Mouse (Mus musculus): Measurements from ENCODE around the gene Rasa1. TPM values are rescaled to one million over a fixed set of nuclear protein-coding genes. Genes with fewer than 3 reads are reported as not detected.
A peak's percentile ranks its signal among the peaks of the same experiment; 100 is the strongest.

Gene Rasa1
- polyA plus RNA-seq, 1 experiment from 2014 or later = 48.8 TPM

DNA sequence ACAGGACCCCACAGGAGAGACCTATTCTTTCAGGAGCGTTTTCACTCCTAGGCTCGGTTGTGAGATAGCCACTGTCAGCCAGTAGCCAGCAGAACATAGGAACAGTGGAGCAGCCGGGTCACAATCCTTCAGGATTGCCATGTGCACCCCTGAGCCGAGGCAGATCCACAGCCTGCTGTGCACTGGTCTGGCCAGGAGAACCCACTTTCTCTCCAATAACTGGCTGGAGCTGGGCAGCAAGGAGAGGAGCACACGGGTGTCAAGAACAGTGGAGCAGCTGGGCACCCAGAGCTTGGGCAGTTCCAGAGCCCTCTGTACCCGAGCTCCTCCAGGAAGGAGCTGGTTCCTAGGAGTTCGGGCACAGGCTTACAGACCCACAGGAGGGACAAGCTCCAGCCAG is 50.2 kb downstream of the Rasa1 start:
- no peak for ATAC-seq (ENCODE audit: low FRiP score)
- WGBS = 90% methylated on average over 7 of the region's 7 CpGs

DNA sequence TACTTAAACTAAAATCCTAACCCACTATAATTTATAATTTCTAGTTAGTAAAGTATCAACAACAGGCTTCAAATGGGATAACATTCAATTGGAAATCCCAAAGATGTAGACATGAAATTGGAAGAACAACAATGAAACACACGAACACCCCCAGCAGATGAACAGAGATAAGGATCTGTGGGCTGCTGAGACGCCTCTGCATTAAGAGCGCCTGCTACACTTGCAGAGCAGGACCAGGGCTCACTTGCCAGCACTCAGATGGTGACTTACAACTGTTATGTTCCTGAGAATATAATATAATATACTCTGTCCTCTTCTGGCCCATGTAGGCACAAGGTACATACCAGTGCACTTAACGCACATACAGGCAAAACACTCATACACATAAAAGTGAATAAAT is 70.3 kb downstream of the Rasa1 start:
- ATAC-seq (ENCODE audit: low FRiP score) = no peak
- Histone ChIP-seq H3K4me2 (no peak overlapping the region), H3K4me1 (no peaks in the 10 kb centered on the region), H3K9me3 (replicated peaks) (no peaks in the 10 kb centered on the region), H3K36me3 (peaks cover 22% of the 10 kb centered on the region), H3K27me3 (replicated peaks) (no peaks in the 10 kb centered on the region), H3K27ac (replicated peaks) (no peak overlapping the region), H3K9ac (replicated peaks) (no peak overlapping the region), H3K4me3 (replicated peaks) (no peak overlapping the region)
- WGBS = 87% methylated on average over 4 of the region's 4 CpGs

More for the DNA sequence above, 50.2 kb downstream of the Rasa1 start:
- no peaks in the 10 kb centered on the region for H3K4me1 ChIP-seq
- H3K36me3 ChIP-seq = peaks cover 17% of the 10 kb centered on the region; the same call in 1 of the 2 replicates
- H3K27me3 ChIP-seq (replicated peaks) = no peaks in the 10 kb centered on the region
- no peak overlapping the region for H3K27ac ChIP-seq (replicated peaks)
- H3K4me2 ChIP-seq = no peak overlapping the region
- H3K4me3 ChIP-seq (replicated peaks) = no peak overlapping the region
- H3K9ac ChIP-seq (replicated peaks) = no peak overlapping the region
- H3K9me3 ChIP-seq (replicated peaks) = no peaks in the 10 kb centered on the region

DNA sequence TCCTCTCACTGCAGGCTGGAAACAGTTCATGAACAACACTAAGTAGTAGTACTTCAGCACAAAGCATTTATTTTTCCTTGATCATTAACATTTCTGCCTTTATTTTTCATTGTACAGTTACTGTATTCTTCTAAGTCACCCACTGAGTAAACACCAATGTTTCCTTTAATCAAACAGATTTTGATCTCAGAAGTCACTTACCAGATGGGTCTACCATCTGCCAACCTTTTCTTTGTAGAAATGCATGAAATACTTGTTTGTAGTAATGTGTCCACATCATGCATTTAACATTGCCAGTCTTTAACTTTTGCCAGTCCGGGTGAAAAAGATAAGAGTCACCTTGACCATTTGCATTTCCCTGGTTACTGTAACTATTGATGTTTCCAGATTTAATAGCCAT is 78.6 kb downstream of the Rasa1 start:
- H3K27me3 ChIP-seq (replicated peaks) = no peaks in the 10 kb centered on the region
- no peak overlapping the region for H3K4me3 ChIP-seq (replicated peaks)
- H3K4me1 ChIP-seq = no peaks in the 10 kb centered on the region
- H3K36me3 ChIP-seq = peaks cover 14% of the 10 kb centered on the region
- WGBS = 86% methylated on average over 1 of the region's 1 CpGs
- no peak for ATAC-seq (ENCODE audit: low FRiP score)
- H3K9me3 ChIP-seq (replicated peaks) = no peaks in the 10 kb centered on the region
- H3K9ac ChIP-seq (replicated peaks) = no peak overlapping the region
- H3K4me2 ChIP-seq = no peak overlapping the region
- no peak overlapping the region for H3K27ac ChIP-seq (replicated peaks)

DNA sequence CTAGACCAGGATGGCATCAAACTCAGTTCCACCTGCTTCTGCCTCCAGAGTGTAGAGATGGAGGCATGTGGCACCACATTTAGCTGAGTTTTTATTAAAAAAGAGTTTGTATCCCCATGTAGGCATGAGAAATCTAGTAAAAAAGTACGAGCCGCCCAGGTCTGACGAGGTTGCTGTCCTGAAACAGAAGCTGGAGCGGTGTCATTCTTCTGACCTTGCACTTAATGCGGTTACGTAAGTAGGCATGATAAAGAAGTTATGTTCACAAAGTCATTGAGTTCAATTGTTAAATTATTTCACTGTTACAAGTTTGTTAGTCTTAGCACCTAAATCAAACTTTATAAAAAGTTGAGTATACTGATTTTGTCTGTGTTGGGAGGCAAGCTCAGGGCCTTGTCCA is 80.3 kb downstream of the Rasa1 start:
- Histone ChIP-seq H3K4me3 (replicated peaks) (no peak overlapping the region), H3K9me3 (replicated peaks) (no peaks in the 10 kb centered on the region), H3K36me3 (peaks cover 14% of the 10 kb centered on the region), H3K4me2 (no peak overlapping the region), H3K27me3 (replicated peaks) (no peaks in the 10 kb centered on the region), H3K9ac (replicated peaks) (no peak overlapping the region), H3K27ac (replicated peaks) (no peak overlapping the region), H3K4me1 (no peaks in the 10 kb centered on the region)
- WGBS = 96% methylated on average over 6 of the region's 6 CpGs
- no peak for ATAC-seq (ENCODE audit: low FRiP score)

DNA sequence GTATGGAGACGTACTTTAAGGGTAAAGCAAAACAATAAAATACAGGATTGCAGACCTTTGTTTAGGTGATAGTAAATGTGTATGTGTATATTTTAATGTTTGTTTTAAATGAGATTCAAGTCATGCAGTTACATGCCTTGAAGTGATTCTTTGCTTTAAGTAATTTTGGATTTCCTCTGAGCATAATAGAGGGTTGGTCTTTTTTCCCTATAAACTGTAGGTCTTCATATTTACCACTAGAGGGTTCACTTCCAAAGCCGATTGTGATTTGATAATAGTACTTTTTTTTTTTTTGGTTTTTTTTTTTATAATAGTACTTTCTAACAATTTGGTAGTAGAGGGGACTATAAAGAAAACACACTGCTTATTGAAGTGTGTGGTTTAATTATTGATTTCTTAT is 81.4 kb downstream of the Rasa1 start:
- 73% methylated on average over 2 of the region's 2 CpGs for WGBS
- ATAC-seq (ENCODE audit: low FRiP score) = no peak

DNA sequence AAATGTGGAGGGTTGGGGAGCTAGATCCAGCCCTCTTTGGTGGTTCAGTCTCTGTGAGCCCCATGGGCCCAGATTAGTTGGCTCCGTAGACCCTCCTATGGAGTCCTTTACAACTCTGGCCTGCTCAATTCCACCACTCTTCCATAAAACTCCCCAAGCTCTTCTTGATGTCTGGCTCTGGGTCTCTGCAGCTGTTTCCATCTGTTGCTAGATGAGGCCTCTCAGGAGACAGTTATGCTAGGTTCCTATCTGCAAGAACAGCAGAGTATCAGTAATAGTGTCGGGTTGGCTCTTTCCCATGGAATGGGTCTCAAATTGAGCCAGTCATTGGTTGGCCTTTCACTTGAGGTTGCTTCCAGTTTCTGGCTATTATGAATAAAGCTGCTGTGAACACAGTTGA is 97.7 kb downstream of the Rasa1 start:
- 100% methylated on average over 2 of the region's 2 CpGs for WGBS
- no peaks in the 10 kb centered on the region for H3K9me3 ChIP-seq (replicated peaks)
- no peak for ATAC-seq (ENCODE audit: low FRiP score)

More for the DNA sequence above, 81.4 kb downstream of the Rasa1 start:
- Histone ChIP-seq H3K9me3 (replicated peaks) (no peaks in the 10 kb centered on the region), H3K9ac (replicated peaks) (no peak overlapping the region), H3K36me3 (peaks cover 13% of the 10 kb centered on the region), H3K27ac (replicated peaks) (no peak overlapping the region), H3K27me3 (replicated peaks) (no peaks in the 10 kb centered on the region), H3K4me2 (no peak overlapping the region), H3K4me3 (replicated peaks) (no peak overlapping the region), H3K4me1 (no peaks in the 10 kb centered on the region)

DNA sequence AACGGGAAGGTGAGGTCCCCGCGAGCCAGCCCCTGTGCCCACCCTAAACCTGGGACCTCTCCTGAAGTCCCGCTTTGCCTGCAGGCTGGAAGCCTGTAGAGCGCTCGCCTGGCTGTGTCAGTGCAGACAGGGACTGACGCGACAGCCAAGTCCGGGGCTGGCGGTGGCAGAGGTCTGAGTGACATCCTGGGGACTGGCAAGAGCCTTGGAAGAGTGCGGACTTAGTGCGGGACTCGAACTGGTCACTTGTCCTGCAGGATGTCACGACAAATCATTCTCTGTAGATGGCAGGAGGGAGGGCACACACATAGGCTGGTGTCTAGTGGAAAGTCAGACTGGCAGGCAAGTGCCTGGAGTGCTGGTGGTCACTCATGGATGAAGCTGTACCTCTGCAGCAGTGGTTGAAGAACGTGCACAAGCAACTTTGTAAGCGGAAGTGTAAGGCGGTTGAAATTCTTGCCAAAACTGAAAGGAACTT is 99.2 kb downstream of the Rasa1 start:
- Histone ChIP-seq H3K27ac (replicated peaks) (peak overlapping the region; percentile 87), H3K4me2 (peak overlapping the region; percentile 80), H3K4me3 (replicated peaks) (peak overlapping the region; percentile 73), H3K9me3 (replicated peaks) (no peaks in the 10 kb centered on the region), H3K36me3 (peaks cover 15% of the 10 kb centered on the region), H3K4me1 (peaks cover 15% of the 10 kb centered on the region), H3K27me3 (replicated peaks) (no peaks in the 10 kb centered on the region), H3K9ac (replicated peaks) (peak overlapping the region; percentile 86)
- WGBS = 4% methylated on average over 17 of the region's 17 CpGs
- peak; percentile 84 for ATAC-seq (ENCODE audit: low FRiP score)

More for the DNA sequence above, 97.7 kb downstream of the Rasa1 start:
- Histone ChIP-seq H3K4me1 (peaks cover 19% of the 10 kb centered on the region), H3K27me3 (replicated peaks) (no peaks in the 10 kb centered on the region), H3K4me3 (replicated peaks) (no peak overlapping the region), H3K9ac (replicated peaks) (no peak overlapping the region), H3K27ac (replicated peaks) (no peak overlapping the region), H3K36me3 (peaks cover 18% of the 10 kb centered on the region), H3K4me2 (no peak overlapping the region)

DNA sequence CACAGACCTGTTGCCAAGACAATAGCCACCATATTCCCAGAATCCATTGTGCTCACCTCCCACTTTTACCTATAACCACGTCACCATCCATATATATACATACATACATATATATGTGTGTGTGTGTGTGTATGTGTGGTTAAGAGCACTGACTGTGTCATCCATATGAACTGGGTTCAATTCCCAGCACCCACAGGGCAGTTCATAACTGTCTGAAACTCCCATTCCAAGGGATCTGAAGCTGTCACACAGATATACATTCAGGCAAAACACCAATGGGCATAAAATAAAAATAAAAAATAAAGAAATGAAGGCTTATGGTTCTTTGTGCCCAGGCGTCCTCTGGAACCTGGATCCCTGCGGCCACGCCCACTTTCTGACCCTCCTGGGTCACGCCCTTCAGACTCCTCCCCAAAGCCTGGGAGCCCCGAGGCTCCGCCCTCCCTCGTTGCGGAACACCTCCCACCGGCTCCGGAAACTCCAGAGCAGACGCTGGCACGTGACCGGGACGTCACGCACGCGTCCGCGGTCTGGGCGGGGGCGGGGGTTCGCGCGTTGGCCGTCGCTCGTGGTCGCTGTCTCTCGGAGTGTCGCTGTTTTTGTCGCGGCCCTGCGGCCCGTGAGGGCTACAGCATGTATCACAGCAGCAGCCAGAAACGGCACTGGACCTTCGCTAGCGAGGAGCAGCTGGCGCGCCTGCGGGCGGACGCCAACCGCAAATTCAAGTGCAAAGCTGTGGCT is 99.9 kb downstream of the Rasa1 start, which contains the start of gene Ccnh:
TSS of gene Ccnh (plus strand) at position 506 of the 741 bp plus-strand sequence.
- Histone ChIP-seq H3K4me1 (peaks cover 15% of the 10 kb centered on the region), H3K9ac (replicated peaks) (peak within 1 kb of the TSS; percentile 86), H3K4me2 (peak within 1 kb of the TSS; percentile 80), H3K27ac (replicated peaks) (peak within 1 kb of the TSS; percentile 87), H3K27me3 (replicated peaks) (no peaks in the 10 kb centered on the region), H3K9me3 (replicated peaks) (no peaks in the 10 kb centered on the region), H3K36me3 (peaks cover 15% of the 10 kb centered on the region), H3K4me3 (replicated peaks) (peak within 1 kb of the TSS; percentile 73)
- WGBS = 2% methylated on average over 44 of the region's 44 CpGs
- ATAC-seq (ENCODE audit: low FRiP score) = peak; percentile 98

Other genes with a start within 250 kb of the Rasa1 start
- gene Ccnh, start 99.7 kb downstream of the Rasa1 start, polyA plus RNA-seq (2015; fragmentation: Nextera tagmentation; extraction: Ambion mirVana) = 90.0 and 98.6 TPM in 2 replicates

Data from neural tube, embryonic 15.5 days (tissue).